Mouse (Mus musculus): ENCODE results near the gene Mrpl22. TPM values are rescaled to one million over a fixed set of nuclear protein-coding genes. Genes with fewer than 3 reads are reported as not detected.

Mrpl22 gene
- polyA plus RNA-seq, 1 experiment = 84.9 TPM

Other genes starting within 250 kb of the Mrpl22 start
- 14.1 and 21.8 TPM in 2 replicates for gene Larp1, start 162.6 kb upstream of the Mrpl22 start, polyA plus RNA-seq (2012; ENCODE audit: insufficient read depth, insufficient read length, missing spikeins)
- not detected in 2 replicates for gene Gm12248, start 78.5 kb upstream of the Mrpl22 start, polyA plus RNA-seq (2012; ENCODE audit: insufficient read depth, insufficient read length, missing spikeins)
- gene Cnot8, start 67.5 kb upstream of the Mrpl22 start, polyA plus RNA-seq (2012; ENCODE audit: insufficient read depth, insufficient read length, missing spikeins) = 36.4 and 42.1 TPM in 2 replicates
- 3.3 and 3.4 TPM in 2 replicates for gene Gemin5, start 3.1 kb upstream of the Mrpl22 start, polyA plus RNA-seq (2012; ENCODE audit: insufficient read depth, insufficient read length, missing spikeins)
- gene Igtp, start 27.9 kb downstream of the Mrpl22 start, polyA plus RNA-seq (2012; ENCODE audit: insufficient read depth, insufficient read length, missing spikeins) = 10.2 and 13.9 TPM in 2 replicates
- 7.5 and 7.9 TPM in 2 replicates for gene Irgm2, start 28.0 kb downstream of the Mrpl22 start, polyA plus RNA-seq (2012; ENCODE audit: insufficient read depth, insufficient read length, missing spikeins)
- not detected in 2 replicates for gene 4930438A08Rik, start 103.1 kb downstream of the Mrpl22 start, polyA plus RNA-seq (2012; ENCODE audit: insufficient read depth, insufficient read length, missing spikeins)
- gene Zfp692, start 135.4 kb downstream of the Mrpl22 start, polyA plus RNA-seq (2012; ENCODE audit: insufficient read depth, insufficient read length, missing spikeins) = 2.0 and 2.6 TPM in 2 replicates
- gene Zfp672, start 158.7 kb downstream of the Mrpl22 start, polyA plus RNA-seq (2012; ENCODE audit: insufficient read depth, insufficient read length, missing spikeins) = 54.9 and 75.8 TPM in 2 replicates
- 19.5 and 20.6 TPM in 2 replicates for gene Sh3bp5l, start 159.1 kb downstream of the Mrpl22 start, polyA plus RNA-seq (2012; ENCODE audit: insufficient read depth, insufficient read length, missing spikeins)
- gene Lypd8, start 207.4 kb downstream of the Mrpl22 start, polyA plus RNA-seq (2012; ENCODE audit: insufficient read depth, insufficient read length, missing spikeins) = not detected in 2 replicates
- gene 1810065E05Rik, start 249.4 kb downstream of the Mrpl22 start, polyA plus RNA-seq (2012; ENCODE audit: insufficient read depth, insufficient read length, missing spikeins) = not detected in 2 replicates

Measured in brown adipose tissue, adult 24 weeks (tissue).